Mouse (Mus musculus) heart, postnatal 0 days (tissue): ENCODE data around the gene Zcchc24. TPM values are rescaled to one million over a fixed set of nuclear protein-coding genes. Genes with fewer than 3 reads are reported as not detected.
A peak's percentile ranks its signal among the peaks of the same experiment; 100 is the strongest.

Experiments
- ATAC-seq: fragments of 200-750 bp; cut with Nextera tagmentation; 2 replicates; pipeline ENCODE4 v1.8.0; 2017; ENCODE audit warnings: low read depth, moderate number of reproducible peaks, moderate library complexity; ENCODE audit not compliant: insufficient read depth
- DNase-seq: peaks from one replicate; pipeline ENCODE4 v3.0.0-alpha.2; 2016; ENCODE audit warnings: low spot score
- H3K27ac ChIP-seq: fragments of 300-500 bp; sonication (generic); 2 replicates; pipeline ENCODE4 v1.5.1; 2014; ENCODE audit warnings: low read depth, mild to moderate bottlenecking
- H3K27me3 ChIP-seq: fragments of 300-500 bp; sonication (generic); 2 replicates; pipeline ENCODE4 v1.6.1; 2014; ENCODE audit warnings: low read length, mixed read lengths; ENCODE audit not compliant: control insufficient read depth, insufficient read depth
- H3K36me3 ChIP-seq: fragments of 300-500 bp; sonication (generic); replicated peaks from 2 replicates; pipeline ENCODE4 v1.6.1; 2014; ENCODE audit warnings: low read length, mixed read lengths; ENCODE audit not compliant: control insufficient read depth, insufficient read depth
- H3K4me1 ChIP-seq: fragments of 300-500 bp; sonication (generic); 2 replicates; pipeline ENCODE4 v1.6.1; 2014; ENCODE audit warnings: antibody characterized with exemption; ENCODE audit not compliant: control insufficient read depth, insufficient read depth
- H3K4me2 ChIP-seq: fragments of 300-500 bp; sonication (generic); 2 replicates; pipeline ENCODE4 v1.6.1; 2014; ENCODE audit warnings: low read depth, mild to moderate bottlenecking, low read length, moderate library complexity
- H3K4me3 ChIP-seq: fragments of 300-500 bp; sonication (generic); 2 replicates; pipeline ENCODE4 v1.5.1; 2014; ENCODE audit warnings: low read depth, low read length
- H3K9ac ChIP-seq: fragments of 300-500 bp; sonication (generic); replicated peaks from 2 replicates; pipeline ENCODE4 v1.6.1; 2014; ENCODE audit warnings: low read depth, low read length, mixed read lengths
- H3K9me3 ChIP-seq: fragments of 300-500 bp; sonication (generic); replicated peaks from 2 replicates; pipeline ENCODE4 v1.6.1; 2016; ENCODE audit warnings: low read length; ENCODE audit not compliant: control insufficient read depth
- CTCF ChIP-seq: IDR thresholded peaks from 2 replicates; pipeline ENCODE4 v1.5.1; 2016; ENCODE audit warnings: antibody characterized with exemption, control low read depth, low read depth
- EP300 ChIP-seq: IDR thresholded peaks from 2 replicates; pipeline ENCODE4 v1.6.1; 2016; ENCODE audit warnings: antibody characterized with exemption, low read depth
- WGBS: fragments of 180-500 bp; shearing (Covaris S2); extraction: QIAGEN DNeasy Blood & Tissue Kit; methylation state at CpG from one replicate; pipeline ENCODE4 v1.1.7; 2014; 5-methylcytosine and 5-hydroxymethylcytosine counted together
- polyA plus RNA-seq: library from polyadenylated mRNA; unstranded; fragments of >200 nt; fragmentation: Nextera tagmentation; extraction: Ambion mirVana; gene quantifications from 2 replicates; pipeline ENCODE4 v1.2.1, GENCODE M21; 2015
- total RNA-seq: library from RNA; depleted of rRNA; stranded (reverse); fragments of >200 nt; gene quantifications from 2 replicates; pipeline ENCODE4 v1.2.3, GENCODE M21; 2014; ENCODE audit warnings: low replicate concordance

Zcchc24 gene
- total and polyA plus RNA-seq, 2 experiments from 2014 or later: 18.5 to 40.3 TPM

GRCm38 (mm10) chr14:25707691-25708181 is 61.1 kb downstream of the Zcchc24 start:
- 0 out of 2 replicates have a peak, but pooled peaks have one; percentile 18 for ATAC-seq
- DNase-seq: peak; percentile 69
- H3K4me3 ChIP-seq: no peak overlapping the region
- H3K36me3 ChIP-seq: no peaks in the 10 kb centered on the region
- no peak overlapping the region for H3K9ac ChIP-seq
- H3K9me3 ChIP-seq: no peaks in the 10 kb centered on the region
- TF ChIP-seq EP300 (0 out of 2 replicates have a peak, but pooled peaks have one; percentile 34), CTCF (peak; percentile 94)
- WGBS: 36% methylated on average over 5 of the region's 5 CpGs
- peaks cover 45% of the 10 kb centered on the region for H3K4me1 ChIP-seq
- H3K27me3 ChIP-seq: no peaks in the 10 kb centered on the region
- peak overlapping the region; percentile 85 for H3K27ac ChIP-seq
- no peak overlapping the region for H3K4me2 ChIP-seq

GRCm38 (mm10) chr14:25701986-25702385 is 66.9 kb downstream of the Zcchc24 start:
- TF ChIP-seq EP300 (no peak), CTCF (peak; percentile 81)
- H3K9ac ChIP-seq: no peak overlapping the region
- peaks cover 42% of the 10 kb centered on the region for H3K36me3 ChIP-seq
- no peaks in the 10 kb centered on the region for H3K4me1 ChIP-seq
- H3K27me3 ChIP-seq: no peaks in the 10 kb centered on the region
- H3K4me2 ChIP-seq: no peak overlapping the region
- no peak overlapping the region for H3K4me3 ChIP-seq
- ATAC-seq (peak; percentile 49; the same call in 1 of the 2 replicates), DNase-seq (peak; percentile 83)
- H3K27ac ChIP-seq: no peak overlapping the region
- no peaks in the 10 kb centered on the region for H3K9me3 ChIP-seq

GRCm38 (mm10) chr14:25696356-25696755 is 72.5 kb downstream of the Zcchc24 start:
- no peak overlapping the region for H3K4me3 ChIP-seq
- no peak for TF ChIP-seq CTCF
- no peak for TF ChIP-seq EP300
- WGBS: 54% methylated on average over 2 of the region's 2 CpGs
- H3K27me3 ChIP-seq: no peaks in the 10 kb centered on the region
- H3K9me3 ChIP-seq: no peaks in the 10 kb centered on the region
- peaks cover 54% of the 10 kb centered on the region for H3K36me3 ChIP-seq
- H3K27ac ChIP-seq: peak overlapping the region; percentile 2; the same call in 1 of the 2 replicates
- 0 out of 2 replicates have a peak overlapping the region, but pooled peaks have one; percentile 5 for H3K9ac ChIP-seq
- H3K4me2 ChIP-seq: no peak overlapping the region
- H3K4me1 ChIP-seq: peaks cover 22% of the 10 kb centered on the region
- ATAC-seq: no peak
- DNase-seq: no peak

GRCm38 (mm10) chr14:25695059-25695458 is 73.8 kb downstream of the Zcchc24 start:
- peaks cover 42% of the 10 kb centered on the region for H3K36me3 ChIP-seq
- peak overlapping the region; percentile 93 for H3K4me3 ChIP-seq
- H3K27me3 ChIP-seq: no peaks in the 10 kb centered on the region
- DNase-seq (no peak), ATAC-seq (no peak)
- no peak for TF ChIP-seq EP300
- no peak for TF ChIP-seq CTCF
- H3K9ac ChIP-seq: peak overlapping the region; percentile 87
- H3K27ac ChIP-seq: peak overlapping the region; percentile 92; the same call in 1 of the 2 replicates
- H3K9me3 ChIP-seq: no peaks in the 10 kb centered on the region
- 19% methylated on average over 6 of the region's 6 CpGs for WGBS
- peaks cover 22% of the 10 kb centered on the region for H3K4me1 ChIP-seq
- H3K4me2 ChIP-seq: peak overlapping the region; percentile 86

GRCm38 (mm10) chr14:25694569-25694897 is 74.3 kb downstream of the Zcchc24 start:
- Histone ChIP-seq H3K27ac (peak overlapping the region; percentile 92), H3K4me1 (peaks cover 22% of the 10 kb centered on the region), H3K4me3 (peak overlapping the region; percentile 93), H3K9me3 (no peaks in the 10 kb centered on the region), H3K36me3 (peaks cover 37% of the 10 kb centered on the region), H3K9ac (peak overlapping the region; percentile 87), H3K27me3 (no peaks in the 10 kb centered on the region), H3K4me2 (peak overlapping the region; percentile 86)
- DNase-seq (no peak), ATAC-seq (peak; percentile 15)
- WGBS: 2% methylated on average over 10 of the region's 10 CpGs
- no peak for TF ChIP-seq EP300
- TF ChIP-seq CTCF: no peak
